Mouse (Mus musculus): ENCODE data around the gene Efcab11. TPM values are rescaled to one million over a fixed set of nuclear protein-coding genes. Genes with fewer than 3 reads are reported as not detected.

Efcab11 gene
- polyA plus RNA-seq, 1 experiment = 0.20 TPM

GRCm38 (mm10) chr12:99767691-99768090, 116.5 kb downstream of the Efcab11 start:
- TF ChIP-seq POLR2A (IDR thresholded peaks at IDR 0.05; ENCODE audit: low read depth, low read length) = no peak
- no peak for TF ChIP-seq CTCF (IDR thresholded peaks at IDR 0.05; ENCODE audit: extremely low read depth, insufficient read length, insufficient replicate concordance, low read depth, low read length)
- Histone ChIP-seq H3K4me3 (ENCODE audit: low read depth, low read length) (no peak overlapping the region), H3K36me3 (ENCODE audit: control insufficient read depth, insufficient read depth, low read length) (no peaks in the 10 kb centered on the region), H3K27me3 (ENCODE audit: control insufficient read depth, insufficient read depth, low read length) (no peaks in the 10 kb centered on the region), H3K4me1 (ENCODE audit: control insufficient read depth, insufficient read depth, insufficient read length, low read length) (no peaks in the 10 kb centered on the region), H3K27ac (ENCODE audit: insufficient read depth, low read depth, low read length) (no peak overlapping the region)
- 94% methylated on average over 11 of the region's 11 CpGs for WGBS

DNA sequence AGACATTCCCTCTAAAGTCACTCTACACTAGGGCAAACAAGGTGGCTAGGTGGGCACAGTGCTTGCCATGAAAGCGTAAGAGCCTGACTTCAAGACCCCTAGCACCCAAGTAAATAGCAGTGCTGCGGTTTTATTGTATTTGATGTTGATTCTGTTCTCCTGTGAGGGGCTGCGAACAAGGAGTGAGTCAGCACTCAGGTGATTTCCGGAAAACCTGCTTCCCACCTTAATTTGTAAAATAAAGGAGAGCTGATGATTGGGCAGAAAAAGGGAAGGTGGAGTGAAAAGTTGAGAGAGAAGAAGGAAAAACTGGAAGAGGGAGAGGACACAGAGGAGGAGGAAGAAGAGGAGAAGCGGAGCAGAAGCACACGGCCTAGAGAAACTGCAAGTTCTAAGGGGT, 118.3 kb downstream of the Efcab11 start:
- Histone ChIP-seq H3K4me3 (ENCODE audit: low read depth, low read length) (no peak overlapping the region), H3K27me3 (ENCODE audit: control insufficient read depth, insufficient read depth, low read length) (no peaks in the 10 kb centered on the region), H3K27ac (ENCODE audit: insufficient read depth, low read depth, low read length) (no peak overlapping the region), H3K36me3 (ENCODE audit: control insufficient read depth, insufficient read depth, low read length) (no peaks in the 10 kb centered on the region), H3K4me1 (ENCODE audit: control insufficient read depth, insufficient read depth, insufficient read length, low read length) (no peaks in the 10 kb centered on the region)
- TF ChIP-seq CTCF (IDR thresholded peaks at IDR 0.05; ENCODE audit: extremely low read depth, insufficient read length, insufficient replicate concordance, low read depth, low read length) (no peak), POLR2A (IDR thresholded peaks at IDR 0.05; ENCODE audit: low read depth, low read length) (no peak)
- WGBS = 95% methylated on average over 6 of the region's 6 CpGs

DNA sequence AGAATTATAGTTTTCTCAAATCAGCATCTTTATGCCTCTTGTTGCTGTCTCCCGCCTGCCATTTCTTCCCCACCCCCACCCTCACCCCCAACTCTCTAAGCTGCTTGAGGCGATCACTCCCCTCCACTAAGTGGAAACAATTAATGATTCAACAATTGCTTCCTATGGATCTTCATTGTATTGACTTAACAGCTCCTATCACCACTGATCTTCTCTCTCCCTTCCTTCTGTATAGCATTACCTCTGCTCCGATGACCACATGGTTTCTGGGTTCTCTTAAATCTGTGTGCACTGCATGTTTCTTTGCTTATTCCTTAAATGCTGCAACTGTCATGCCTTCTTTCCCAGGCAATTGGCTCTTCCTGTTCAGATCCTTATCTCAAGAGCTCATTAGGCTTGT, 120.2 kb downstream of the Efcab11 start:
- no peaks in the 10 kb centered on the region for H3K27me3 ChIP-seq (ENCODE audit: control insufficient read depth, insufficient read depth, low read length)
- no peaks in the 10 kb centered on the region for H3K4me1 ChIP-seq (ENCODE audit: control insufficient read depth, insufficient read depth, insufficient read length, low read length)
- WGBS = 92% methylated on average over 3 of the region's 3 CpGs
- TF ChIP-seq POLR2A (IDR thresholded peaks at IDR 0.05; ENCODE audit: low read depth, low read length) = no peak
- no peaks in the 10 kb centered on the region for H3K36me3 ChIP-seq (ENCODE audit: control insufficient read depth, insufficient read depth, low read length)
- H3K4me3 ChIP-seq (ENCODE audit: low read depth, low read length) = no peak overlapping the region
- no peak overlapping the region for H3K27ac ChIP-seq (ENCODE audit: insufficient read depth, low read depth, low read length)

GRCm38 (mm10) chr12:99757754-99758526, 126.3 kb downstream of the Efcab11 start:
- H3K4me3 ChIP-seq (ENCODE audit: low read depth, low read length) = no peak overlapping the region
- WGBS = 70% methylated on average over 15 of the region's 15 CpGs
- no peak for TF ChIP-seq POLR2A (IDR thresholded peaks at IDR 0.05; ENCODE audit: low read depth, low read length)
- no peak for TF ChIP-seq CTCF (IDR thresholded peaks at IDR 0.05; ENCODE audit: extremely low read depth, insufficient read length, insufficient replicate concordance, low read depth, low read length)
- H3K4me1 ChIP-seq (ENCODE audit: control insufficient read depth, insufficient read depth, insufficient read length, low read length) = no peaks in the 10 kb centered on the region
- no peak overlapping the region for H3K27ac ChIP-seq (ENCODE audit: insufficient read depth, low read depth, low read length)
- H3K36me3 ChIP-seq (ENCODE audit: control insufficient read depth, insufficient read depth, low read length) = no peaks in the 10 kb centered on the region
- H3K27me3 ChIP-seq (ENCODE audit: control insufficient read depth, insufficient read depth, low read length) = no peaks in the 10 kb centered on the region

DNA sequence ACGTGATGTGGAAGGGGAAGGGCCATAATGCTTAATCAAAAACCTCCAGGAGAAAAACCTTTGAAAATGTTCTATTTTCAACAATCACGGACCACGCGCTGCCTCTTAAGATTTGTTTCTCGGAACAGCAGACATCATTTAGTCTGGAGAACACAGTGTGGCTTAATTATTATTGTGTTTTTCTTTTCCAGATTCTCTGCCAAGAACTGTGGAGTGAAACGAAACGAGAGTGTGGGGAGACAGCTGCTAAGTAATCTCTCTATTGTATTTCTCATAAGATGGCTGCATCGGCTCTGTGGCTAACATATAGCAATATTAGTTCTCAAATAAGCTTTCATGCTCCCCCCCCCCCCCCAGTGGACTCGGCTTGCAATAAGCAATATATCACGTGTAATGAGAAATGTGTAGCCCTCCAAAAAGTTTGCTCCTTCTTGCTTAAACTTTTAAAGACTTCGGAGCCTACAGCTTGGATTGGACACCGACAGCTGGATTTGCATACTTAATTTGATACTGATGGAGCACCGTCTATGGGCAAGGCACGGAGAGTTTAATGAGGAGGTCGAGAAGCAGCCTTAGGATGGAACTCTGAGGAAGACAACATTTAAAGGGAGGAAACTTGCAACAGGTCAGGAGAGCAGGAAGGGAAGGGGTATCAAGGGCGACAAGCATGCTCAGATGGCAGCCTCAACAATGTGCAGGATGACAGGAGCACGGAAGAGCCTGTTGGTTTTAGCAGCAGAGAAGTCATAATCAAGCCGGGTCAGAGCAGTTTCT, 127.1 kb downstream of the Efcab11 start:
- Histone ChIP-seq H3K27ac (ENCODE audit: insufficient read depth, low read depth, low read length) (peak overlapping the region; percentile 12; the same call in 1 of the 2 replicates), H3K36me3 (ENCODE audit: control insufficient read depth, insufficient read depth, low read length) (no peaks in the 10 kb centered on the region), H3K4me3 (ENCODE audit: low read depth, low read length) (no peak overlapping the region), H3K4me1 (ENCODE audit: control insufficient read depth, insufficient read depth, insufficient read length, low read length) (no peaks in the 10 kb centered on the region), H3K27me3 (ENCODE audit: control insufficient read depth, insufficient read depth, low read length) (no peaks in the 10 kb centered on the region)
- WGBS = 76% methylated on average over 18 of the region's 18 CpGs
- no peak for TF ChIP-seq POLR2A (IDR thresholded peaks at IDR 0.05; ENCODE audit: low read depth, low read length)
- no peak for TF ChIP-seq CTCF (IDR thresholded peaks at IDR 0.05; ENCODE audit: extremely low read depth, insufficient read length, insufficient replicate concordance, low read depth, low read length)

GRCm38 (mm10) chr12:99756213-99756612, 128.0 kb downstream of the Efcab11 start:
- Histone ChIP-seq H3K27ac (ENCODE audit: insufficient read depth, low read depth, low read length) (no peak overlapping the region), H3K4me3 (ENCODE audit: low read depth, low read length) (no peak overlapping the region), H3K36me3 (ENCODE audit: control insufficient read depth, insufficient read depth, low read length) (no peaks in the 10 kb centered on the region), H3K27me3 (ENCODE audit: control insufficient read depth, insufficient read depth, low read length) (no peaks in the 10 kb centered on the region), H3K4me1 (ENCODE audit: control insufficient read depth, insufficient read depth, insufficient read length, low read length) (no peaks in the 10 kb centered on the region)
- TF ChIP-seq POLR2A (IDR thresholded peaks at IDR 0.05; ENCODE audit: low read depth, low read length) (no peak), CTCF (IDR thresholded peaks at IDR 0.05; ENCODE audit: extremely low read depth, insufficient read length, insufficient replicate concordance, low read depth, low read length) (no peak)
- 94% methylated on average over 9 of the region's 9 CpGs for WGBS

DNA sequence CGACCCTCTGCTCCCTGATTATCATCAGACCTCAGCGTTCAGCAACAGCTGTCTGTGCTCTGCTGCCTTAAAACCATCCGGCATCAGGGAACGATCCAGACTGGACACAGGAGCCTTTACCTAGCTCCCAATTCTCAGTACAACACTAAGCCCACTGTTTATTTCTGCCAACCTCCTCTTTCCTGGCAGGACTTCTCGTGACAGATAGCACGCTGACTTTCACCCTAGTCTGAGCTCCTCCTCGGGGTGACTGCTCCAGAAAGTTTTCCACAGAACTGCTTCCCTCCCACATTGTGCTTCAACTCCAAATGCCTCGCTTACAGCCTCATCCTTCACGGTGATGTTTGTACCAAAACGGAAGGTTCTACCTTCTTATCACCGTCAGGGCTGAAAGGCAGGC, 131.3 kb downstream of the Efcab11 start:
- 74% methylated on average over 11 of the region's 11 CpGs for WGBS
- H3K36me3 ChIP-seq (ENCODE audit: control insufficient read depth, insufficient read depth, low read length) = no peaks in the 10 kb centered on the region

More for the DNA sequence above, 131.3 kb downstream of the Efcab11 start:
- no peak for TF ChIP-seq CTCF (IDR thresholded peaks at IDR 0.05; ENCODE audit: extremely low read depth, insufficient read length, insufficient replicate concordance, low read depth, low read length)
- no peak for TF ChIP-seq POLR2A (IDR thresholded peaks at IDR 0.05; ENCODE audit: low read depth, low read length)
- Histone ChIP-seq H3K4me1 (ENCODE audit: control insufficient read depth, insufficient read depth, insufficient read length, low read length) (no peaks in the 10 kb centered on the region), H3K27me3 (ENCODE audit: control insufficient read depth, insufficient read depth, low read length) (no peaks in the 10 kb centered on the region), H3K4me3 (ENCODE audit: low read depth, low read length) (no peak overlapping the region), H3K27ac (ENCODE audit: insufficient read depth, low read depth, low read length) (no peak overlapping the region)

All from small intestine, adult 2 months (tissue).